Mouse (Mus musculus): ENCODE measurements around the gene Erc2. TPM values are rescaled to one million over a fixed set of nuclear protein-coding genes. Genes with fewer than 3 reads are reported as not detected.

The Erc2 gene
- total and polyA plus RNA-seq, 2 experiments from 2014 or later: 0.11 to 1.7 TPM

DNA sequence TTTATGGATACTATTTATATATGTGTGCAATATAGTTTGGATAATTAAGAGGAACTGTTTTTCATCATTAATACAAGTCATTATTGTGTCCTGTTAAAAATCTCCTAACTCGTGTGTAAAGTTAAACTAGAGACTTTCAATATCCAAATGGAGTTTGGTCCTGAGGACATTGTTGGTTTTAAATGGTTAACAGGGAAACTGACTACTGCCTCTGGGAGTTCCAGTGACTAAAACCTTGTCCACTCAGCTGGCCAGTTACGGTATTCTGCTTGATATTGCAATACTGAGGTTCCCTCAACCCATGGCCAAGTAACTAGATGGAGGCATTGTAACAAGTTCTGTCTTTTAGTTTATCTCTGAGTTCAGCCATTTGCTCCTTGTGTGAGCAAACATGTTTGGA is 229.0 kb downstream of the Erc2 start:
- no peaks in the 10 kb centered on the region for H3K36me3 ChIP-seq (replicated peaks; ENCODE audit: control insufficient read depth, insufficient read depth, low read length)

DNA sequence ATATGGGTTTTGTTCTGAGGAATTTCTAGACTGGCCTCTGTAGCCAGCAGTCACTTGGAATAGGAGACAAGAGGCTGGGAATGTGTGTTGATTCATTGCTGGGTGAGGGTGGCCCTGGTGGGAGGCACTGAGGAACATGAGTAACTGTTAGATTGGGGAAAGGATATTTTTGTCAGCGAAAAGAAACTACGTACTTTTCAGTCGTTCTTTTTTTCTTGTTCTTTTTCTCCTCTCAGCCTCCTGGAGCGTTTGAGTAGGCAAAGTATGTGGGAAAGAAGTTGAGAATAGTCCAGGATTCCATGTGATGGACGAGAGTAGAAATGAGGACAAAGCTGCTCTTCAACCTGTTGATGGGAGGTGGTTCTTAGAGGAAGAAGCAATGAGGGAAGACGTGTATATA is 230.4 kb downstream of the Erc2 start:
- Histone ChIP-seq H3K27ac (ENCODE audit: low read depth) (no peak overlapping the region), H3K4me2 (ENCODE audit: low read depth, low read length) (no peak overlapping the region), H3K36me3 (replicated peaks; ENCODE audit: control insufficient read depth, insufficient read depth, low read length) (no peaks in the 10 kb centered on the region), H3K4me3 (ENCODE audit: low read depth, low read length) (no peak overlapping the region), H3K27me3 (ENCODE audit: control insufficient read depth, insufficient read depth, low read length) (no peaks in the 10 kb centered on the region), H3K4me1 (ENCODE audit: control insufficient read depth, insufficient read depth) (no peaks in the 10 kb centered on the region), H3K9me3 (replicated peaks; ENCODE audit: control insufficient read depth, low read length) (no peaks in the 10 kb centered on the region), H3K9ac (replicated peaks; ENCODE audit: low read depth, low read length) (no peak overlapping the region)
- WGBS: 76% methylated on average over 6 of the region's 6 CpGs
- ATAC-seq (ENCODE audit: insufficient read depth, low read depth) (no peak), DNase-seq (ENCODE audit: low spot score) (no peak)
- TF ChIP-seq CTCF (IDR thresholded peaks at IDR 0.05; ENCODE audit: low read depth): no peak
- no peak for TF ChIP-seq EP300 (IDR thresholded peaks at IDR 0.05; ENCODE audit: low read depth)

More for the DNA sequence above, 229.0 kb downstream of the Erc2 start:
- ATAC-seq (ENCODE audit: insufficient read depth, low read depth) (no peak), DNase-seq (ENCODE audit: low spot score) (no peak)
- 84% methylated on average over 2 of the region's 2 CpGs for WGBS
- no peaks in the 10 kb centered on the region for H3K27me3 ChIP-seq (ENCODE audit: control insufficient read depth, insufficient read depth, low read length)
- H3K27ac ChIP-seq (ENCODE audit: low read depth): no peak overlapping the region
- H3K4me2 ChIP-seq (ENCODE audit: low read depth, low read length): no peak overlapping the region
- H3K9ac ChIP-seq (replicated peaks; ENCODE audit: low read depth, low read length): no peak overlapping the region
- H3K4me1 ChIP-seq (ENCODE audit: control insufficient read depth, insufficient read depth): no peaks in the 10 kb centered on the region
- no peaks in the 10 kb centered on the region for H3K9me3 ChIP-seq (replicated peaks; ENCODE audit: control insufficient read depth, low read length)
- TF ChIP-seq EP300 (IDR thresholded peaks at IDR 0.05; ENCODE audit: low read depth) (no peak), CTCF (IDR thresholded peaks at IDR 0.05; ENCODE audit: low read depth) (no peak)
- no peak overlapping the region for H3K4me3 ChIP-seq (ENCODE audit: low read depth, low read length)

DNA sequence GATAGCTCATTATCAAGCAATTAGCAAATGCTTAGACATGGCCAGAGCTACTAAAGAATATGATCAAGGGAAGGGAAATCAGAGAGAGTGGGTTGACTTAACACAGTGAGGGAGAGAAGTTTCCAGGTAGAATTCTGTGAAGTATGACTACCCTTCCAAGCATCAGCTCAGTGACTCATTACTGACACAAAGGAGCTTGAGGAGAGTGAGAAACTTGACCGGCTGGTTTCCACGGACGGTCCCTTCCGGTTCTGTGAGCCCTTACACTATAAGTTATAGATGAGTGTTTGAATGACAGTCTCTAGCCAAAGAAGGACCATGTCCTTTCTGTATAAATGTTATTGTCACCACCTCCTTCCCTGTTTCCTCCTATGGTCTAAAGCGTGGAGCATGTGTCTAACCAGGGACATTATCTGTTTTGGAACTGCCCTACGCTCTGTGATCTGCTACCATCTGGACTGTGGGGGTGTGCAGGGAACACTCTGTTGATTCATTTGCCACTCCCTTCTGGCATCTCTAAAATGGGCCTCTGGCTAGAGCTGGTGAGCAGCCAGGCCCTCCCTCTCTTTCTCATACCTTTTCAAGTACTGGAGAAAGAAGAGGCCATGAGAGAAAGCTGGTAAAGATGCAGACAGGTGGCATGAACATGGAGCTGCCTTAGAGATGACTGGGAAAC is 238.3 kb downstream of the Erc2 start:
- H3K9ac ChIP-seq (replicated peaks; ENCODE audit: low read depth, low read length): no peak overlapping the region
- no peaks in the 10 kb centered on the region for H3K9me3 ChIP-seq (replicated peaks; ENCODE audit: control insufficient read depth, low read length)
- WGBS: 82% methylated on average over 6 of the region's 6 CpGs
- DNase-seq (ENCODE audit: low spot score) (no peak), ATAC-seq (ENCODE audit: insufficient read depth, low read depth) (no peak)
- H3K36me3 ChIP-seq (replicated peaks; ENCODE audit: control insufficient read depth, insufficient read depth, low read length): no peaks in the 10 kb centered on the region
- H3K27me3 ChIP-seq (ENCODE audit: control insufficient read depth, insufficient read depth, low read length): no peaks in the 10 kb centered on the region
- H3K4me3 ChIP-seq (ENCODE audit: low read depth, low read length): no peak overlapping the region
- H3K4me1 ChIP-seq (ENCODE audit: control insufficient read depth, insufficient read depth): no peaks in the 10 kb centered on the region
- no peak overlapping the region for H3K27ac ChIP-seq (ENCODE audit: low read depth)
- H3K4me2 ChIP-seq (ENCODE audit: low read depth, low read length): no peak overlapping the region
- TF ChIP-seq CTCF (IDR thresholded peaks at IDR 0.05; ENCODE audit: low read depth) (no peak), EP300 (IDR thresholded peaks at IDR 0.05; ENCODE audit: low read depth) (no peak)

DNA sequence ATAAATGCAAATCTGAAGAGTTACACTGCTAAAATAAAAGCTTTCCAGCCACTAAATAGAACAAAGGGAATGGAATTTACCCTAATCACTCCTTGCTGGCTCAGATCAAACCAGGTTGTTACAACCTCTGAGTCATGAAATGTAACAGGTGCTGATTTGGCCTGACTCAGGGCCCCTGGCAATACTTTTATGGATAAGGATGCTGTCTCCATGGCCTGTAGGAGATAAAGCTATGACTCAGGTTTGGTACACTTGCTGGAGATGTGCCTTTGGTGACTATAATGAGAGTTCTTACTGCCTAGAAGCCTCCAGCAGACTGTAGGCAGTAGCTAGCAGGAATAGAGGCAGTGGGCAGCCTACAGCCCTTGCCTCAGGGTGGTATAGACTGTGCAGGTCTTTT is 240.1 kb downstream of the Erc2 start:
- H3K27me3 ChIP-seq (ENCODE audit: control insufficient read depth, insufficient read depth, low read length): no peaks in the 10 kb centered on the region
- no peak for DNase-seq (ENCODE audit: low spot score)
- no peak for TF ChIP-seq CTCF (IDR thresholded peaks at IDR 0.05; ENCODE audit: low read depth)
- TF ChIP-seq EP300 (IDR thresholded peaks at IDR 0.05; ENCODE audit: low read depth): no peak
- no peak overlapping the region for H3K9ac ChIP-seq (replicated peaks; ENCODE audit: low read depth, low read length)
- no peaks in the 10 kb centered on the region for H3K9me3 ChIP-seq (replicated peaks; ENCODE audit: control insufficient read depth, low read length)
- no peak overlapping the region for H3K4me3 ChIP-seq (ENCODE audit: low read depth, low read length)
- H3K36me3 ChIP-seq (replicated peaks; ENCODE audit: control insufficient read depth, insufficient read depth, low read length): no peaks in the 10 kb centered on the region
- H3K4me2 ChIP-seq (ENCODE audit: low read depth, low read length): no peak overlapping the region
- no peak for ATAC-seq (ENCODE audit: insufficient read depth, low read depth)
- H3K4me1 ChIP-seq (ENCODE audit: control insufficient read depth, insufficient read depth): no peaks in the 10 kb centered on the region
- H3K27ac ChIP-seq (ENCODE audit: low read depth): no peak overlapping the region

DNA sequence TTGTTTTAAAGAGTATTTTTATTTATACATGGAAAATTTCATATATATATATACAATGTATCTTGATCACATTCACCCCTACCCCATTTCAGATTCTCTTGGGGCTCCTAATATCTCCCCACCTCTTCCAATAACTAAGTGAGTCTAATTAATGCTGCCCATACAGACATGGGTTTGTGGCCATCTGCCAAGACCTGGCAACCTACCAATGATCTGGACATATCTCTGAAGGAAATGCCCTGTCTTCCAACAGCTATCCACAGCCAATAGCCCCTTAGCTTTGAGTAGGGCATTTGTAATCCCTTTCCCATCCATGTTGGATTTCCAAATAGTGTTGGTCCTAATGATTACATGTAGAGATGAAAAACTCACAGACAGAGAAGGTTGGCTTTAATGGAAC is 245.2 kb downstream of the Erc2 start:
- Histone ChIP-seq H3K9ac (replicated peaks; ENCODE audit: low read depth, low read length) (no peak overlapping the region), H3K27ac (ENCODE audit: low read depth) (no peak overlapping the region), H3K27me3 (ENCODE audit: control insufficient read depth, insufficient read depth, low read length) (no peaks in the 10 kb centered on the region), H3K4me1 (ENCODE audit: control insufficient read depth, insufficient read depth) (no peaks in the 10 kb centered on the region), H3K36me3 (replicated peaks; ENCODE audit: control insufficient read depth, insufficient read depth, low read length) (no peaks in the 10 kb centered on the region), H3K4me2 (ENCODE audit: low read depth, low read length) (no peak overlapping the region), H3K4me3 (ENCODE audit: low read depth, low read length) (no peak overlapping the region), H3K9me3 (replicated peaks; ENCODE audit: control insufficient read depth, low read length) (no peaks in the 10 kb centered on the region)
- DNase-seq (ENCODE audit: low spot score): no peak
- ATAC-seq (ENCODE audit: insufficient read depth, low read depth): no peak
- TF ChIP-seq CTCF (IDR thresholded peaks at IDR 0.05; ENCODE audit: low read depth) (no peak), EP300 (IDR thresholded peaks at IDR 0.05; ENCODE audit: low read depth) (no peak)

DNA sequence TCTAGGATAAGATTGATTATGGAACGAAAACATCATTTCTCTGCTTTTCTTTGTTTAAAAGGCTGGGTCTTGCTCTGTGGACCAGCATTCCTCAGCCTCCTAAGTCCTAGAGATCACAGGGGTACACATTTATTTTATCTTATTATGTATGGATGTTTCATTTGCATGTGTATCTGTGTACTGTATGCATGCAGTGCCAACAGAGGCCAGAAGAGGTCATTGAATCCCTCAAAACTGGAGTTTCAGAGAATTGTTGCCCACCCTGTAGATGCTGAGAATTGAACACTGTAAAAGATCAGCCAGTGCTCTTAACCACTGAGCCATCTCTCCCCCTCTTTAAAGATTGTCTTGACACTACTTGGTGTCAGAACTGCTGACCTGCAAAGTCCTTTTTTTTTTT is 251.4 kb downstream of the Erc2 start:
- no peak for ATAC-seq (ENCODE audit: insufficient read depth, low read depth)
- Histone ChIP-seq H3K4me3 (ENCODE audit: low read depth, low read length) (no peak overlapping the region), H3K27ac (ENCODE audit: low read depth) (no peak overlapping the region), H3K27me3 (ENCODE audit: control insufficient read depth, insufficient read depth, low read length) (no peaks in the 10 kb centered on the region), H3K9ac (replicated peaks; ENCODE audit: low read depth, low read length) (no peak overlapping the region), H3K9me3 (replicated peaks; ENCODE audit: control insufficient read depth, low read length) (no peaks in the 10 kb centered on the region), H3K4me1 (ENCODE audit: control insufficient read depth, insufficient read depth) (no peaks in the 10 kb centered on the region), H3K36me3 (replicated peaks; ENCODE audit: control insufficient read depth, insufficient read depth, low read length) (no peaks in the 10 kb centered on the region), H3K4me2 (ENCODE audit: low read depth, low read length) (no peak overlapping the region)
- 80% methylated on average over 1 of the region's 1 CpGs for WGBS
- no peak for DNase-seq (ENCODE audit: low spot score)
- TF ChIP-seq CTCF (IDR thresholded peaks at IDR 0.05; ENCODE audit: low read depth) (no peak), EP300 (IDR thresholded peaks at IDR 0.05; ENCODE audit: low read depth) (no peak)
